Mouse (Mus musculus): ENCODE measurements around the gene Gtf2i. TPM values are rescaled to one million over a fixed set of nuclear protein-coding genes. Genes with fewer than 3 reads are reported as not detected.

Gtf2i gene
- polyA plus RNA-seq, 1 experiment from 2014 or later = 130 TPM

- no peak for DNase-seq (ENCODE audit: low spot score)
Measured at GRCm38 (mm10) chr5:134277109-134277508, 37.5 kb downstream of the Gtf2i start.

- DNase-seq (ENCODE audit: low spot score) = peak; percentile 80
Measured at GRCm38 (mm10) chr5:134275556-134275955, 39.0 kb downstream of the Gtf2i start.

- DNase-seq (ENCODE audit: low spot score) = no peak
Measured at GRCm38 (mm10) chr5:134275021-134275420, 39.5 kb downstream of the Gtf2i start.

- DNase-seq (ENCODE audit: low spot score) = no peak
Measured at GRCm38 (mm10) chr5:134273761-134274160, 40.8 kb downstream of the Gtf2i start.

GRCm38 (mm10) chr5:134272761-134273160 lies 41.8 kb downstream of the Gtf2i start:
- DNase-seq (ENCODE audit: low spot score) = peak; percentile 66

GRCm38 (mm10) chr5:134271421-134271820 lies 43.1 kb downstream of the Gtf2i start:
- no peak for DNase-seq (ENCODE audit: low spot score)

- DNase-seq (ENCODE audit: low spot score) = no peak
Measured at GRCm38 (mm10) chr5:134270566-134270965, 44.0 kb downstream of the Gtf2i start.

GRCm38 (mm10) chr5:134269751-134270150 lies 44.8 kb downstream of the Gtf2i start:
- peak; percentile 79 for DNase-seq (ENCODE audit: low spot score)

- DNase-seq (ENCODE audit: low spot score) = peak; percentile 23
Measured at GRCm38 (mm10) chr5:134268751-134269150, 45.8 kb downstream of the Gtf2i start.

- peak; percentile 91 for DNase-seq (ENCODE audit: low spot score)
Measured at GRCm38 (mm10) chr5:134266404-134266803, 48.2 kb downstream of the Gtf2i start.

GRCm38 (mm10) chr5:134265890-134266289 lies 48.7 kb downstream of the Gtf2i start:
- DNase-seq (ENCODE audit: low spot score) = no peak

- DNase-seq (ENCODE audit: low spot score) = no peak
Measured at GRCm38 (mm10) chr5:134260001-134260636, 54.4 kb downstream of the Gtf2i start.

GRCm38 (mm10) chr5:134258934-134259333 lies 55.6 kb downstream of the Gtf2i start:
- DNase-seq (ENCODE audit: low spot score) = no peak

GRCm38 (mm10) chr5:134258395-134258794 lies 56.2 kb downstream of the Gtf2i start:
- no peak for DNase-seq (ENCODE audit: low spot score)

- no peak for DNase-seq (ENCODE audit: low spot score)
Measured at GRCm38 (mm10) chr5:134257349-134258031, 57.1 kb downstream of the Gtf2i start.

GRCm38 (mm10) chr5:134255294-134255693 lies 59.3 kb downstream of the Gtf2i start:
- DNase-seq (ENCODE audit: low spot score) = no peak

GRCm38 (mm10) chr5:134253806-134254205 lies 60.8 kb downstream of the Gtf2i start:
- peak; percentile 34 for DNase-seq (ENCODE audit: low spot score)

GRCm38 (mm10) chr5:134251083-134251482 lies 63.5 kb downstream of the Gtf2i start:
- no peak for DNase-seq (ENCODE audit: low spot score)

GRCm38 (mm10) chr5:134250601-134251000 lies 64.0 kb downstream of the Gtf2i start:
- DNase-seq (ENCODE audit: low spot score) = no peak

GRCm38 (mm10) chr5:134249245-134249649 lies 65.3 kb downstream of the Gtf2i start:
- no peak for DNase-seq (ENCODE audit: low spot score)

GRCm38 (mm10) chr5:134248608-134249244 lies 65.8 kb downstream of the Gtf2i start:
- no peak for DNase-seq (ENCODE audit: low spot score)

- no peak for DNase-seq (ENCODE audit: low spot score)
Measured at GRCm38 (mm10) chr5:134246146-134246545, 68.4 kb downstream of the Gtf2i start.
